Mouse (Mus musculus) thymus, postnatal 36 days (tissue): ENCODE measurements at regions not wholly inside any gene's neighbourhood (a gene's known extent, or its start where the extent isn't known, plus 50 kb on each side); places are given as distances from the start of the nearest gene placed in this dataset.

Experiments
- DNase-seq, 2 experiments: peaks; one replicate each; pipeline ENCODE4 v3.0.0; 2022; ENCODE audit warnings: mixed read lengths in 2 of 2

DNA sequence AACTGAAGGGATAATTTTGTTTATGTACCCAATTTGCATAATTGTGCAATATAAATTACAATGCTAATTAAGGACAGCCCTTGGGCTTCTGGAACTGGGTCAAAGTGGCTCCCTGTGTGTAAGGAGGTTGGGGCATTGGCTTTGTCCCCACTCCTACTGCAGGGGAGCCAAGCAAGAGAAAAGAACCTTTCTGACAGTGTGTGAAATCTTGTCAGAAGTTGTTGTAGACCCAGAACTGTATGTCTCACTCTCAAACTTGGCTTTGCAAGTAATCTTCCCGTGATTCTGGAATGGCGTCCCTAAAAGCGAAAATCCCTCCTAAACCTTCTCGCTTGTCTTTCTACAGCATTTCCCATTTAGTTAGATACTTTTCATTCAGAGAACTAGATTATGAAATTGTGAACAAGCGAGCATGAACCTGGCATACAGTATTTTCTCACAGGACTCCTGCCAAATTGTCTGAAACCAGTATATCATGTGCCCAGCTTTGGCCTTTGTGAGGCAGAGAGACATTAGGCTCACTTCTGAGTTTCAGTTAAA, 83.8 kb upstream of the Gm11146 start:
- DNase-seq = no peak

DNA sequence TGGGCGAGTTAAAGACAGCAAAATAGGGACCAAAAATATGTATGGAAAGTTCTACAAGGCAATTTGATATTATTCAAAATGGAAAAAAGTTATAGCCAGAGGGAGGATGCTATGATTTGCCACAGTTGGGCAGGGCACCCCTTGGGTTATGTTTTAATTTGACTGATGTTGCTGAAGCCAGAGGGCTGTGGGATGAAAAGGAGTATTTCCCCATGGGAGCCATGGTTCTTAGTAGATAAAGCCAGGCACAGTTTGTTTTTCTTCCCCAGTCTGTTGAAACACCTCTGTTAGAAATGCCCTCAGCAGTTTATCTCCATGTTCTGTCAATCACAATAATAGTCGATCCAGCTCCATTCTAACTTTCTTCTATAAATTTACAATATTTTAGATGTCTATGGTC, 82.6 kb upstream of the Gm11146 start:
- DNase-seq = no peak

DNA sequence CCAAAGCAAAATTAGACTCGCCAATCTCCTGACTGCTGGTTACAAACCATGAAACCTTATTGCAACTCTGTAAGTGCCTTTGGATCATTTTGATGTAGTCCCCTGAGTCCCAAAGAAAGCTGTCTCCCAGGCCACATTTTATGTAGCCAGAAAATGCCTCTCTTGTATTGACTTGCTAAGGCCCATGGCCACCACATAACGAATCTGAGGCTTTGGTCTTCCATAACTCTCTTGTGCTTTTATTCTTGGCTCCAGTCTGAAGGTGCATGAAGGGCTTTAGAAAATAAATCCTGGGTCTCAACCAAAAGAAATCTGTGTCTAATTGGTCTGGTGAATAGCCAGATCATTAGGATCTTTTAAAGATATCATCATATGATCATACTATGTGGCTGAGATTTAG, 77.3 kb upstream of the Gm11146 start:
- DNase-seq = no peak

DNA sequence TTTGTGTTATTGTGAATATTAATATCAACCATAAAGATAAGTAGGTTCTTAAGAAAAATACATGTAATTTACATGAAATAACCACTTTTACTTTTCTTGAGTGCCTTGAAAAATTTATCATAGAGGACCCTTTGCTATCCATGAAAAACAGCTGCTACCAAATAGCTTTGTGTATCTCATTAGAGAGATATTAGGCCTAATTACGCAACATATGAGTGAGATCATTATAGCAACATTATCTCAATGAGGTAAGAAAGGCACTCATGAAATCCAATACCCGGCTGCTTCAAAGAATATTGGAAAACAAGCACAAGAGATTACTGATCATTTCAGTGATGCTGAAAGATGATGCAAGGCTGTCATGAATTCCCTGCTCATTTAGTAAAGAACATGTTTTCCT, 74.9 kb upstream of the Gm11146 start:
- no peak for DNase-seq

DNA sequence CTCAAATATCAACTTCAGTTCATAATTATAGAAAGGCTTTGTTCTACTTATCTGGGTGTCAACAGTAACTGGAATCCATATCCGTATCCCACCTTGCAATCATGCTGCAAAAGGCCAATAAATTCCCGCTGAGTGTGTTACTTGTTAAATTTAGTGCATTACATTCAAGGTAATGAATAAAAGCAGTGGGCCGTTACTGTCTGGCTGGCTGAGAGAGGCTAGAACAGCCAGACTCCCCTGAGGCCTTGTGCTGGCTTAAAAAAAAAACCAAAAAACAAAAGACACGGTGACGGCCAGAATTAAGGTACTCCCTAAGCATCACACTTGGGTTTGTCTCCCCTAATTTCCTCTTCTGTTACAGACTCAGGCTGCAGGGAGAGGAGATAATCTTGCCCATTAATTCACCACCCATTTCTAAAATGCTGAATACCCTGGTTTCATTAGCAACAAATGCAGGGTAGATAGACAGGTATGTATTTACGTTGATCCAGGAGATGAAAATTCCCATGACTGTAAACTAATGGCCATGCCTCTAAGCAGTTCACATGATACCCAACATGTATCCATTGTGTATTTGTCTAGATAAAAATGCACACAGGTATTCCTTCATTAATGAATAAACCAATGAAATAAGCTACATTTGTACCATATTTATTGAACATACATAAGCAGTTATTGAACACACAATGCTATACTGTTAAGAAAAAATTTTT, 74.1 kb upstream of the Gm11146 start:
- DNase-seq = no peak

DNA sequence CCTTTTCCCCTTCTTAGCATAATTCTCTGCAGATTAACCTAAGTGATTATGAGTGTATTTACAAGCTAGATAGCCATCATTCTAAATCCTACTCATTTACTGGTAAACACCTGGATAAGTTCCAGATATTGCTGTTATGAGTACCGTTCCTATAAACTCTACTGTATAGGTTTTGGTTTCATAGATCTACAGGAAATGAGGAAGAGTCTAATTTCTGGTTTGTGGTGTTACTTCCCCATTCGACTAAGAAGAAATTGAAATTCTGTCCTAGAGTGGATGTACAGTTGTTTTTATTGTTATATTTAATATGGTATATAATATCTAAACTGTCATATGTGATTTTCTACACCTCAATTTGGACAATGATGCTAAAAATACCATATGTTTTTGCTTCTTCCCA, 69.4 kb upstream of the Gm11146 start:
- DNase-seq = no peak

DNA sequence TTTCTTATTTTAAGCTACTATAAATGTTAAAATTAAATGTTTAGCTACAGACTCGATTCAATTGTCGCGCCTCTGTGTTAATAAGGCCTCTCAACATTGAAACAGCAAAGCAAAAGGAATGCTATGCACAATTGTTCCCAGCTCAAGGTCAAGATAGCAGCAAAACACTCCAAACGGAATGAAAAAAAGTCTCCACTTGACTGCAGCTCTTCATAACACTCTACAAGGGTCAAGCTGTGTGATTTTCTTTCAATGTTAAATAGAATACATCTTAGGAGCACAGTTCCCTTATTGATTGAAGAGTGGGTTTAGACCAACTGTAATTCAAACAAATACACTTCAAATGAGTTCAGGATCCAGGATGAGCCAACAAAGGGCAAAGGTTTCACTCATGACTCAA, 63.9 kb upstream of the Gm11146 start:
- no peak for DNase-seq

DNA sequence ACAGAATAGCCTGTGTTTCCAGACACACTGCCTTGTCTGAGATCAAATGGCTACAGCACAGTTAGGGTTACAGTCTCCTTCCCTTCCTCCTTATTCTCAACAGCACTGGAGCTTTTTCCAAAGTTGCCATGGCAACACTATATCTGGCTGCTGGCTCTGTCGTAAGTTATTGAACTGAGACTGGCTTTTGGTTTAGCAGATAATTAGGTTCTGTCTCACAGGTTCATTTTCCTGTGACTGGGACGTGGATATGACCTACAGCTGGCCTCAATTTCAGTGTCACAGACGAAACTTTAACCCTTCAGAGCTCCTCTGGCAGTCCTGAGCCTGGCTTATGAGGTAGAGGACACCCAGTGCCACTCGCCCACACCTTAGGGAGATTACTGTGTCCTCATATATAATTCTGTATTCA, 60.2 kb upstream of the Gm11146 start:
- no peak for DNase-seq

DNA sequence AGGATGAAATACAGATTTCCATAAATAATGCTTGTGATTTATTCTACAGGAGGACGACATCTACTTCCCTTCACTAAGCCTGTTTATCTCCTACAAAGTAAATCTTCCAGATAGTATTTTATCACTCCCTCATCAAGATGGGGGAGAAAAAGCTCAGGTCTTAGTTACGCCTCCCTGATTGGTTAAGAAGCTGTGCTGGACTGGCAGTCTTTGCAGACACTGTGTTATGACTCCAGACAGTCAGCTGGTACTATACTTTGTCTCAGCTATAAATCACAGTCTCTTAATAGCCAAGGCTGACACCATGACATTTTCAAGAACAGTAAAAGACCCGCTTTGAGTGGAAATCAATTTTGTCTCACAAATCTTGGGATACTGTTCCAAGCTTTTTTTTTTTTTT, 51.4 kb upstream of the Gm11146 start:
- DNase-seq = no peak
